Mouse (Mus musculus) cortical plate, adult 2 months (tissue): Measurements from ENCODE around the gene Zc3h7b. TPM values are rescaled to one million over a fixed set of nuclear protein-coding genes. Genes with fewer than 3 reads are reported as not detected.
"Not testable (repeated sequence)": the region's sequence is repeated elsewhere in the genome, so short reads cannot be mapped to it uniquely, and the experiment has no call there.

Experiments
- H3K27ac ChIP-seq: fragments of 200-500 bp; 2 replicates; pipeline ENCODE4 v1.5.1; 2012; ENCODE audit warnings: low read length, control low read depth, inconsistent platforms; ENCODE audit not compliant: insufficient read depth
- H3K4me1 ChIP-seq: fragments of 200-500 bp; 2 replicates; pipeline ENCODE4 v1.6.1; 2011; ENCODE audit warnings: low read length; ENCODE audit not compliant: control insufficient read depth, insufficient read depth
- H3K4me3 ChIP-seq: fragments of 200-500 bp; 2 replicates; pipeline ENCODE4 v1.5.1; 2011; ENCODE audit warnings: mild to moderate bottlenecking, low read length, control low read depth; ENCODE audit not compliant: insufficient read depth
- CTCF ChIP-seq: fragments of 200-500 bp; IDR thresholded peaks from 2 replicates; pipeline ENCODE4 v1.5.1; 2011; ENCODE audit warnings: mild to moderate bottlenecking, control low read depth, low read length; ENCODE audit not compliant: insufficient read depth; ENCODE audit errors: extremely low read depth
- POLR2A ChIP-seq: fragments of 200-500 bp; IDR thresholded peaks from 2 replicates; pipeline ENCODE4 v1.6.1; 2011; ENCODE audit warnings: mild to moderate bottlenecking, low read length, control low read depth; ENCODE audit not compliant: insufficient read depth; ENCODE audit errors: extremely low read depth
- polyA plus RNA-seq: library from polyadenylated mRNA; depleted of rRNA; stranded (reverse); fragments of >200 nt; gene quantifications from 2 replicates; pipeline ENCODE4 v1.2.3, GENCODE M21; 2012; rRNA removed

Gene Zc3h7b
- polyA plus RNA-seq: 89.7 and 93.8 TPM in 2 replicates

GRCm38 (mm10) chr15:81744992-81745600 lies at the start of gene Zc3h7b, which contains the start of gene Rangap1:
Gene Zc3h7b, plus strand, starts transcription at chr15:81745057.
Gene Rangap1, minus strand, starts transcription at chr15:81745530.
- H3K4me3 ChIP-seq: peak within 1 kb of the TSS; percentile 79
- H3K27ac ChIP-seq: peak within 1 kb of the TSS; percentile 92
- H3K4me1 ChIP-seq: no peaks in the 10 kb centered on the region; the same call in 1 of the 2 replicates
- peak; percentile 53 for TF ChIP-seq POLR2A
- TF ChIP-seq CTCF: no peak

- Histone ChIP-seq H3K27ac (no peak within 1 kb of the TSS), H3K4me3 (no peak within 1 kb of the TSS; the same call in 1 of the 2 replicates), H3K4me1 (no peaks in the 10 kb centered on the region)
- TF ChIP-seq POLR2A (peak; percentile 43; the same call in 1 of the 2 replicates), CTCF (no peak)
Measured at GRCm38 (mm10) chr15:81697175-81697574, 47.7 kb upstream of the Zc3h7b start, which contains the start of gene Chadl. Gene Chadl, minus strand, starts transcription at chr15:81697287.

GRCm38 (mm10) chr15:81697847-81698246 lies 47.0 kb upstream of the Zc3h7b start:
- H3K4me1 ChIP-seq: no peaks in the 10 kb centered on the region
- no peak overlapping the region for H3K4me3 ChIP-seq
- peak; percentile 53 for TF ChIP-seq CTCF
- no peak for TF ChIP-seq POLR2A
- H3K27ac ChIP-seq: no peak overlapping the region

DNA sequence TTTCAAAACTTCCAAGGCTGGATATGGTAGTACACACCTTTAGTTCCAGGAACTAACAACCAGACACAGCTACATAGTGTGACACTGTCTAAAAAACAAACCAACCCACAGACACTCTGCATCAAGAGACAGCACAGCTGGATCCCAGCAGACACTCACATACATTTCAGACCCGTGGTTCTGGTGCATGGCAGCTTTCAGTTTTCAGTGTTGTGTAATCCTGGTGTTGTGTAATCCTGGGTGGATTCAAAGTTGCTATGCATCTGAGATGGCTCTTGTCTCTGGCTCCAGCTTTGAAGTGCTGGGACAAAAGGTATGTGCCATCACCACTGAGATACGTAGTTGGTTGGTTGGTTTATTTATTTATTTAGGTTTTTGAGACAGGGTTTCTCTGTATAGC lies 46.3 kb upstream of the Zc3h7b start:
- Histone ChIP-seq H3K27ac (no peak overlapping the region), H3K4me3 (no peak overlapping the region), H3K4me1 (no peaks in the 10 kb centered on the region)
- TF ChIP-seq POLR2A: no peak
- no peak for TF ChIP-seq CTCF

- TF ChIP-seq CTCF (no peak), POLR2A (no peak)
Measured at GRCm38 (mm10) chr15:81700161-81700560, 44.7 kb upstream of the Zc3h7b start.

GRCm38 (mm10) chr15:81700601-81701000 lies 44.3 kb upstream of the Zc3h7b start:
- H3K4me1 ChIP-seq: no peaks in the 10 kb centered on the region
- no peak overlapping the region for H3K4me3 ChIP-seq
- TF ChIP-seq CTCF: no peak
- no peak for TF ChIP-seq POLR2A
- H3K27ac ChIP-seq: no peak overlapping the region

More at GRCm38 (mm10) chr15:81700161-81700560, 44.7 kb upstream of the Zc3h7b start:
- Histone ChIP-seq H3K4me3 (no peak overlapping the region), H3K4me1 (no peaks in the 10 kb centered on the region), H3K27ac (no peak overlapping the region)

DNA sequence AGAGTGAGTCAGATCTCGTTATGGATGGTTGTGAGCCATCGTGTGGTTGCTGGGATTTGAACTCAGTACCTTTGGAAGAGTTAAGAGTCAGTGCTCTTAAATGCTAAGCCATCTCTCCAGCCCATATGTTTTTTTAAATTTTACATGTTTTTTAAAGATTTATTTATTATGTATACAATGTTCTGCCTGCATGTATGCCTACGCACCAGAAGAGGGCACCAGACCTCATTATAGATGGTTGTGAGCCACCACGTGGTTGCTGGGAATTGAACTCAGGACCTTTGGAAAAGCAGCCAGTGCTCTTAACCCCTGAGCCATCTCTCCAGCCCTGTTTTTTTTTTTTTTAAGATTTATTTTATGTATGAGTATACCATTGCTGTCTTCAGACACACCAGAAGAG lies 43.5 kb upstream of the Zc3h7b start:
- not testable (repeated sequence) for H3K27ac ChIP-seq, H3K4me1 ChIP-seq, H3K4me3 ChIP-seq

DNA sequence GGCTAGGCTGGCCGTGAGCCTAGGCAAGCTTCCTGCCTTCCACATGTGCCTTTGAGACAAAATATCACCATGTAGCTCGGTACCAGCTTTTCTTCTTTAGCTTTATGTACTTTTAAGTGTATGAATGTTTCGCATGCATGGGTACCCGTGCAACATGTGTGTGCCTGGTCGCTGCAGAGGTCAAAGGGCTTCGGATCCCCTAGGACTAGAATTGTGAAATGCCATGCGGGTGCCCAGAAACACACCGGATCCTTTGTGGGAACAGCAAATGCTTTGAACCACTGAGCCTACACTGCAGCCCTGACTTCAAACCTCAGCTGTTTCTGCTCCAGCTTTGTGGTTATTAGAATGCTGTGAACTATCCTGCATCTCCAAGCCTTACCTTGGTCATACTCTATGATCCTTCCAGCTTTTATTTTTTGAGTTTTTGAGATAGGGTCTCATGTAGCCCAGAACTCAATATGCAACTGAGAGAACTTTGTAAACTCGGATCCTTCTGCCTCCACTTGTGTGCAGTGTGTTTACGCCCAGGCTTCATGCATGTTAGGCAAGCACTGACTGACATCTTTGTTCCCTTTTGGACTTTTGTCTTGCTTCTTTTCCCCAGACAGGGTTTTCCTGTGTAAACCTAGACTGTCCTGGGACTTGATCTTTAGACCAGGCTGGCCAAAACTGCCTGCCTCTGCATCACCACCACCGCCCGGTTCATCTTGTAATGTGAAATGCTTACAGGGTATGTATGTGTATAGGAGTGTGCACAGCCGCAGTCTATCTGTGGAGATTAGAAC lies 42.4 kb upstream of the Zc3h7b start:
- H3K27ac ChIP-seq: no peak overlapping the region
- no peak overlapping the region for H3K4me3 ChIP-seq
- TF ChIP-seq POLR2A (no peak), CTCF (no peak)
- no peaks in the 10 kb centered on the region for H3K4me1 ChIP-seq

DNA sequence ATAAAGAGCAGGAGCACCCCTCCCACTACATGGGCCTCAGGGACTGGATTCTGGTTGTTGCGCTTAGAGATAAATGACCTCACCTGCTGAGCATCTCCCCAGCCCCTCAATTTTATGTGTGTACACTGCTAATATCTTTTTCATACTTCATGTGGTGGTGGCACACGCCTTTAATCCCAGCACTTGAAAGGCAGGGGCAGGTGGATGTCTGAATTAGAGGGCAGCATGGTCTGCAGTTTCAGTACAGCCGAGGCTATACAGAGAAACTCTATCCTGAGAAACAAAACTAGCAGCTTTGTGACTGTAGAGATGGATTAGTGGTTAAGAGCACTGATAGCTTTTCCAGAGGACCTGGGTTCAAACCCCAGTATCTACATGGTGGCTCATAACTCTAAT lies 41.8 kb upstream of the Zc3h7b start:
- H3K4me3 ChIP-seq: no peak overlapping the region
- no peak overlapping the region for H3K27ac ChIP-seq
- TF ChIP-seq POLR2A (no peak), CTCF (no peak)
- H3K4me1 ChIP-seq: no peaks in the 10 kb centered on the region

GRCm38 (mm10) chr15:81708991-81709390 lies 35.9 kb upstream of the Zc3h7b start:
- H3K4me3 ChIP-seq: no peak overlapping the region
- no peak for TF ChIP-seq CTCF
- TF ChIP-seq POLR2A: no peak
- no peak overlapping the region for H3K27ac ChIP-seq
- H3K4me1 ChIP-seq: no peaks in the 10 kb centered on the region; the same call in 1 of the 2 replicates
